Mouse (Mus musculus) liver, embryonic 14.5 days (tissue): ENCODE measurements around the gene Tulp3. TPM values are rescaled to one million over a fixed set of nuclear protein-coding genes. Genes with fewer than 3 reads are reported as not detected.

ENCODE experiments used
- ATAC-seq: fragments of 200-750 bp; cut with Nextera tagmentation; 2 replicates; pipeline ENCODE4 v1.8.0; 2017; ENCODE audit warnings: moderate number of reproducible peaks, mild to moderate bottlenecking, moderate library complexity; ENCODE audit not compliant: insufficient read depth
- DNase-seq, 3 experiments: peaks; one replicate each; pipeline ENCODE4 v3.0.0-alpha.2; 2012 to 2013; ENCODE audit warnings: low read depth in 3 of 3, low spot score in 3 of 3
- H3K27ac ChIP-seq: fragments of 300-500 bp; sonication (generic); 2 replicates; pipeline ENCODE4 v1.5.1; 2014; ENCODE audit warnings: moderate library complexity, mild to moderate bottlenecking, control low read depth, inconsistent platforms
- H3K27me3 ChIP-seq: fragments of 300-500 bp; sonication (generic); 2 replicates; pipeline ENCODE4 v1.6.1; 2014; ENCODE audit warnings: mild to moderate bottlenecking, low read length, moderate library complexity; ENCODE audit not compliant: control insufficient read depth, insufficient read depth
- H3K36me3 ChIP-seq: fragments of 300-500 bp; sonication (generic); replicated peaks from 2 replicates; pipeline ENCODE4 v1.6.1; 2014; ENCODE audit warnings: low read depth; ENCODE audit not compliant: control insufficient read depth, insufficient read depth
- H3K4me1 ChIP-seq, 2 experiments: fragments of 200-500 bp in 1 of 2; fragments of 300-500 bp in 1 of 2; sonication (generic) in 1 of 2; replicated peaks; 2 replicates each; pipeline ENCODE4 v1.6.1; 2012 to 2014; ENCODE audit warnings: antibody characterized with exemption in 1 of 2, inconsistent platforms in 1 of 2, low read length in 1 of 2; ENCODE audit not compliant: control insufficient read depth in 2 of 2, insufficient read depth in 2 of 2
- H3K4me2 ChIP-seq: fragments of 300-500 bp; sonication (generic); 2 replicates; pipeline ENCODE4 v1.6.1; 2014; ENCODE audit warnings: low read depth, mild to moderate bottlenecking, control low read depth, moderate library complexity
- H3K4me3 ChIP-seq, 2 experiments: fragments of 200-500 bp in 1 of 2; fragments of 300-500 bp in 1 of 2; sonication (generic) in 1 of 2; 2 replicates each; pipeline ENCODE4 v1.5.1; 2012 to 2014; ENCODE audit warnings: low read depth in 2 of 2, low read length in 2 of 2, mild to moderate bottlenecking in 2 of 2, control low read depth in 1 of 2, inconsistent platforms in 1 of 2, moderate library complexity in 1 of 2; ENCODE audit not compliant: insufficient read depth in 1 of 2
- H3K9ac ChIP-seq: fragments of 300-500 bp; sonication (generic); replicated peaks from 2 replicates; pipeline ENCODE4 v1.6.1; 2014; ENCODE audit warnings: mild to moderate bottlenecking, control low read depth, moderate library complexity
- H3K9me3 ChIP-seq: fragments of 300-500 bp; sonication (generic); 2 replicates; pipeline ENCODE4 v1.6.1; 2016; ENCODE audit warnings: low read length, mixed read lengths; ENCODE audit not compliant: control insufficient read depth
- CTCF ChIP-seq: IDR thresholded peaks from 2 replicates; pipeline ENCODE4 v1.5.1; 2016; ENCODE audit warnings: antibody characterized with exemption, low read depth, control low read depth
- EP300 ChIP-seq: IDR thresholded peaks from 2 replicates; pipeline ENCODE4 v1.6.1; 2016; ENCODE audit warnings: antibody characterized with exemption, low read depth
- WGBS: fragments of 180-500 bp; shearing (Covaris S2); extraction: QIAGEN DNeasy Blood & Tissue Kit; methylation state at CpG from one replicate; pipeline ENCODE4 v1.1.7; 2014; ENCODE audit not compliant: insufficient replicate concordance; 5-methylcytosine and 5-hydroxymethylcytosine counted together
- polyA plus RNA-seq, 2 experiments: library from polyadenylated mRNA; depleted of rRNA in 1 of 2; stranded (reverse) in 1 of 2; unstranded in 1 of 2; fragments of >200 nt; fragmentation: Nextera tagmentation in 1 of 2; extraction: Ambion mirVana in 1 of 2; gene quantifications; 2 replicates each; pipeline versions ENCODE4 v1.2.1 to v1.2.3; 2012 to 2014

The Tulp3 gene
- polyA plus RNA-seq, 2 experiments, result 1.8 to 2.9 TPM

- 1% methylated on average over 25 of the region's 25 CpGs for WGBS
- no peak for TF ChIP-seq EP300
- TF ChIP-seq CTCF, result no peak
- H3K9ac ChIP-seq, result no peak overlapping the region
- DNase-seq (no peak), ATAC-seq (no peak)
- peak overlapping the region; percentile 57 for H3K4me2 ChIP-seq
- no peak overlapping the region for H3K27ac ChIP-seq
- H3K27me3 ChIP-seq, result peaks cover 38% of the 10 kb centered on the region
- H3K9me3 ChIP-seq, result peaks cover 2% of the 10 kb centered on the region; the same call in 1 of the 2 replicates
- no peaks in the 10 kb centered on the region for H3K36me3 ChIP-seq
- 0 out of 4 replicates have a peak, but pooled peaks cover 0 to 3% of the 10 kb centered on the region in 2 experiments for H3K4me1 ChIP-seq
- peak overlapping the region; percentile 48 to 56 for H3K4me3 ChIP-seq
These were observed 56.1 kb downstream of the Tulp3 start for GRCm38 (mm10) chr6:128299292-128300133.

- no peak for DNase-seq
- Histone ChIP-seq H3K4me1 (0 out of 4 replicates have a peak, but pooled peaks cover 0 to 3% of the 10 kb centered on the region in 2 experiments), H3K4me2 (no peak overlapping the region), H3K27me3 (peaks cover 38% of the 10 kb centered on the region), H3K36me3 (no peaks in the 10 kb centered on the region), H3K4me3 (no peak overlapping the region), H3K9me3 (peaks cover 2% of the 10 kb centered on the region; the same call in 1 of the 2 replicates), H3K9ac (no peak overlapping the region), H3K27ac (no peak overlapping the region)
- TF ChIP-seq EP300, result no peak
- no peak for TF ChIP-seq CTCF
- ATAC-seq, result no peak
- WGBS, result 30% methylated on average over 7 of the region's 7 CpGs
These were observed 57.4 kb downstream of the Tulp3 start for GRCm38 (mm10) chr6:128298246-128298645.

GRCm38 (mm10) chr6:128296750-128297393 lies 58.8 kb downstream of the Tulp3 start:
- DNase-seq (no peak), ATAC-seq (no peak)
- H3K36me3 ChIP-seq, result no peaks in the 10 kb centered on the region
- no peak overlapping the region for H3K27ac ChIP-seq
- H3K27me3 ChIP-seq, result peaks cover 36% of the 10 kb centered on the region
- H3K4me1 ChIP-seq, result 0 out of 4 replicates have a peak, but pooled peaks cover 0 to 3% of the 10 kb centered on the region in 2 experiments
- H3K9ac ChIP-seq, result no peak overlapping the region
- H3K4me2 ChIP-seq, result no peak overlapping the region
- TF ChIP-seq CTCF (no peak), EP300 (no peak)
- WGBS, result 35% methylated on average over 11 of the region's 11 CpGs
- no peaks in the 10 kb centered on the region for H3K9me3 ChIP-seq
- H3K4me3 ChIP-seq, result no peak overlapping the region

GRCm38 (mm10) chr6:128295876-128296749 lies 59.5 kb downstream of the Tulp3 start:
- Histone ChIP-seq H3K27ac (no peak overlapping the region), H3K4me2 (no peak overlapping the region), H3K9ac (no peak overlapping the region), H3K9me3 (no peaks in the 10 kb centered on the region), H3K4me3 (no peak overlapping the region), H3K4me1 (0 out of 4 replicates have a peak, but pooled peaks cover 0 to 3% of the 10 kb centered on the region in 2 experiments), H3K36me3 (no peaks in the 10 kb centered on the region), H3K27me3 (peaks cover 28% of the 10 kb centered on the region)
- ATAC-seq, result peak; percentile 47; the same call in 1 of the 2 replicates
- DNase-seq, result no peak
- TF ChIP-seq CTCF (no peak), EP300 (no peak)
- 34% methylated on average over 6 of the region's 6 CpGs for WGBS
